Mouse (Mus musculus): Measurements from ENCODE around the gene St8sia4.

The St8sia4 gene

GRCm38 (mm10) chr1:95667435-95668252 lies at the start of gene St8sia4:
St8sia4 (minus strand) TSS chr1:95667571.
- Histone ChIP-seq H3K27me3 (ENCODE audit: insufficient read depth, low read length) (peaks cover 47% of the 10 kb centered on the region), H3K9me3 (ENCODE audit: low read length) (no peaks in the 10 kb centered on the region), H3K4me3 (replicated peaks; ENCODE audit: low read length) (peak within 1 kb of the TSS; percentile 76), H3K4me1 (replicated peaks; ENCODE audit: low read depth, low read length) (peaks cover 26% of the 10 kb centered on the region), H3K36me3 (ENCODE audit: insufficient read depth, low read length) (no peaks in the 10 kb centered on the region)
- TF ChIP-seq POU5F1 (IDR thresholded peaks at IDR 0.05; ENCODE audit: borderline replicate concordance, low read length) (no peak), CTCF (conservative IDR thresholded peaks at IDR 0.05; ENCODE audit: low read length) (no peak)

- H3K27me3 ChIP-seq (ENCODE audit: insufficient read depth, low read length), result no peaks in the 10 kb centered on the region
- H3K9me3 ChIP-seq (ENCODE audit: low read length), result no peaks in the 10 kb centered on the region
- H3K4me3 ChIP-seq (replicated peaks; ENCODE audit: low read length), result no peak overlapping the region
- no peaks in the 10 kb centered on the region for H3K36me3 ChIP-seq (ENCODE audit: insufficient read depth, low read length)
- TF ChIP-seq NANOG (IDR thresholded peaks at IDR 0.05; ENCODE audit: borderline replicate concordance, low read length), result no peak
- TF ChIP-seq POU5F1 (IDR thresholded peaks at IDR 0.05; ENCODE audit: borderline replicate concordance, low read length), result no peak
- no peak for TF ChIP-seq CTCF (conservative IDR thresholded peaks at IDR 0.05; ENCODE audit: low read length)
- H3K4me1 ChIP-seq (replicated peaks; ENCODE audit: low read depth, low read length), result no peaks in the 10 kb centered on the region
Measured at GRCm38 (mm10) chr1:95709181-95709580, 41.8 kb upstream of the St8sia4 start.

- Histone ChIP-seq H3K36me3 (ENCODE audit: insufficient read depth, low read length) (no peaks in the 10 kb centered on the region), H3K4me1 (replicated peaks; ENCODE audit: low read depth, low read length) (no peaks in the 10 kb centered on the region), H3K9me3 (ENCODE audit: low read length) (no peaks in the 10 kb centered on the region), H3K27me3 (ENCODE audit: insufficient read depth, low read length) (no peaks in the 10 kb centered on the region), H3K4me3 (replicated peaks; ENCODE audit: low read length) (no peak overlapping the region)
- no peak for TF ChIP-seq NANOG (IDR thresholded peaks at IDR 0.05; ENCODE audit: borderline replicate concordance, low read length)
- no peak for TF ChIP-seq CTCF (conservative IDR thresholded peaks at IDR 0.05; ENCODE audit: low read length)
- no peak for TF ChIP-seq POU5F1 (IDR thresholded peaks at IDR 0.05; ENCODE audit: borderline replicate concordance, low read length)
Measured at GRCm38 (mm10) chr1:95699903-95700302, 32.5 kb upstream of the St8sia4 start.

GRCm38 (mm10) chr1:95674052-95674451 lies 6.7 kb upstream of the St8sia4 start:
- TF ChIP-seq NANOG (IDR thresholded peaks at IDR 0.05; ENCODE audit: borderline replicate concordance, low read length) (no peak), POU5F1 (IDR thresholded peaks at IDR 0.05; ENCODE audit: borderline replicate concordance, low read length) (no peak), CTCF (conservative IDR thresholded peaks at IDR 0.05; ENCODE audit: low read length) (no peak)
- Histone ChIP-seq H3K36me3 (ENCODE audit: insufficient read depth, low read length) (no peaks in the 10 kb centered on the region), H3K4me3 (replicated peaks; ENCODE audit: low read length) (no peak overlapping the region), H3K27me3 (ENCODE audit: insufficient read depth, low read length) (peaks cover under 1% of the 10 kb centered on the region), H3K4me1 (replicated peaks; ENCODE audit: low read depth, low read length) (no peaks in the 10 kb centered on the region), H3K9me3 (ENCODE audit: low read length) (no peaks in the 10 kb centered on the region)

- no peaks in the 10 kb centered on the region for H3K36me3 ChIP-seq (ENCODE audit: insufficient read depth, low read length)
- no peaks in the 10 kb centered on the region for H3K9me3 ChIP-seq (ENCODE audit: low read length)
- peaks cover 26% of the 10 kb centered on the region for H3K4me1 ChIP-seq (replicated peaks; ENCODE audit: low read depth, low read length)
- H3K4me3 ChIP-seq (replicated peaks; ENCODE audit: low read length), result peak overlapping the region; percentile 76; the same call in 1 of the 2 replicates
- H3K27me3 ChIP-seq (ENCODE audit: insufficient read depth, low read length), result peaks cover 47% of the 10 kb centered on the region
- no peak for TF ChIP-seq POU5F1 (IDR thresholded peaks at IDR 0.05; ENCODE audit: borderline replicate concordance, low read length)
Measured at GRCm38 (mm10) chr1:95668253-95668805, 958 bp upstream of the St8sia4 start.

- H3K27me3 ChIP-seq (ENCODE audit: insufficient read depth, low read length), result peaks cover 47% of the 10 kb centered on the region
- peaks cover 26% of the 10 kb centered on the region for H3K4me1 ChIP-seq (replicated peaks; ENCODE audit: low read depth, low read length)
- no peaks in the 10 kb centered on the region for H3K36me3 ChIP-seq (ENCODE audit: insufficient read depth, low read length)
- peak overlapping the region; percentile 76 for H3K4me3 ChIP-seq (replicated peaks; ENCODE audit: low read length)
- TF ChIP-seq POU5F1 (IDR thresholded peaks at IDR 0.05; ENCODE audit: borderline replicate concordance, low read length), result no peak
- TF ChIP-seq CTCF (conservative IDR thresholded peaks at IDR 0.05; ENCODE audit: low read length), result no peak
- no peak for TF ChIP-seq NANOG (IDR thresholded peaks at IDR 0.05; ENCODE audit: borderline replicate concordance, low read length)
- no peaks in the 10 kb centered on the region for H3K9me3 ChIP-seq (ENCODE audit: low read length)
Measured at GRCm38 (mm10) chr1:95666541-95667320, 640 bp downstream of the St8sia4 start.

GRCm38 (mm10) chr1:95665951-95666484 lies 1.4 kb downstream of the St8sia4 start:
- H3K9me3 ChIP-seq (ENCODE audit: low read length), result no peaks in the 10 kb centered on the region
- peaks cover 47% of the 10 kb centered on the region for H3K27me3 ChIP-seq (ENCODE audit: insufficient read depth, low read length)
- H3K4me1 ChIP-seq (replicated peaks; ENCODE audit: low read depth, low read length), result peaks cover 26% of the 10 kb centered on the region
- no peak overlapping the region for H3K4me3 ChIP-seq (replicated peaks; ENCODE audit: low read length)
- no peaks in the 10 kb centered on the region for H3K36me3 ChIP-seq (ENCODE audit: insufficient read depth, low read length)
- TF ChIP-seq CTCF (conservative IDR thresholded peaks at IDR 0.05; ENCODE audit: low read length), result no peak
- TF ChIP-seq POU5F1 (IDR thresholded peaks at IDR 0.05; ENCODE audit: borderline replicate concordance, low read length), result no peak
- TF ChIP-seq NANOG (IDR thresholded peaks at IDR 0.05; ENCODE audit: borderline replicate concordance, low read length), result no peak
